Mouse (Mus musculus) lung, postnatal 36 days (tissue): Measurements from ENCODE around the gene Gba.

Source experiments
- DNase-seq: peaks from one replicate; pipeline ENCODE4 v3.0.0; 2022; ENCODE audit warnings: mixed read lengths

Gba gene

GRCm38 (mm10) chr3:89183058-89183958, 19.4 kb upstream of the Gba start, which contains the start of gene Fam189b:
Gene Fam189b, plus strand, starts transcription at chr3:89183143.
- peak; percentile 87 for DNase-seq

- DNase-seq, result no peak
These were observed 18.8 kb upstream of the Gba start for GRCm38 (mm10) chr3:89183959-89184315.

- no peak for DNase-seq
These were observed 15.5 kb upstream of the Gba start for GRCm38 (mm10) chr3:89187197-89187596.

GRCm38 (mm10) chr3:89187690-89188477, 14.8 kb upstream of the Gba start:
- no peak for DNase-seq

GRCm38 (mm10) chr3:89188478-89188875, 14.3 kb upstream of the Gba start:
- DNase-seq, result no peak

- no peak for DNase-seq
These were observed 12.3 kb upstream of the Gba start for GRCm38 (mm10) chr3:89190436-89190835.

GRCm38 (mm10) chr3:89193351-89193750, 9.4 kb upstream of the Gba start:
- no peak for DNase-seq

GRCm38 (mm10) chr3:89193853-89194252, 8.9 kb upstream of the Gba start:
- DNase-seq, result peak; percentile 58

- peak; percentile 94 for DNase-seq
These were observed 6.5 kb upstream of the Gba start for GRCm38 (mm10) chr3:89195979-89196877.

- no peak for DNase-seq
These were observed 2.9 kb upstream of the Gba start for GRCm38 (mm10) chr3:89199839-89200238.

- DNase-seq, result no peak
These were observed 400 bp downstream of the Gba start for GRCm38 (mm10) chr3:89203142-89203514.

- no peak for DNase-seq
These were observed 3.4 kb downstream of the Gba start for GRCm38 (mm10) chr3:89206079-89206478.

- DNase-seq, result no peak
These were observed 4.0 kb downstream of the Gba start for GRCm38 (mm10) chr3:89206695-89207094.

- DNase-seq, result no peak
These were observed 5.4 kb downstream of the Gba start for GRCm38 (mm10) chr3:89208075-89208657.

- no peak for DNase-seq
These were observed 6.0 kb downstream of the Gba start for GRCm38 (mm10) chr3:89208736-89209135.

- DNase-seq, result no peak
These were observed 7.0 kb downstream of the Gba start for GRCm38 (mm10) chr3:89209731-89210130.

- no peak for DNase-seq
These were observed 7.4 kb downstream of the Gba start for GRCm38 (mm10) chr3:89210162-89210561.

- DNase-seq, result no peak
These were observed 8.0 kb downstream of the Gba start for GRCm38 (mm10) chr3:89210731-89211130.

GRCm38 (mm10) chr3:89213803-89214530, 11.2 kb downstream of the Gba start:
- peak; percentile 96 for DNase-seq

- no peak for DNase-seq
These were observed 12.1 kb downstream of the Gba start, which contains the start of gene Thbs3 for GRCm38 (mm10) chr3:89214681-89215411. Gene Thbs3, plus strand, starts transcription at chr3:89215180.

GRCm38 (mm10) chr3:89215853-89216252, 13.1 kb downstream of the Gba start:
- peak; percentile 96 for DNase-seq
